Mouse (Mus musculus) hindbrain, embryonic 12.5 days (tissue): ENCODE results near the gene Esrra. TPM values are rescaled to one million over a fixed set of nuclear protein-coding genes. Genes with fewer than 3 reads are reported as not detected.

Source experiments
- ATAC-seq: fragments of 200-750 bp; cut with Nextera tagmentation; 2 replicates; pipeline ENCODE4 v1.8.0; 2017; ENCODE audit warnings: moderate TSS enrichment; ENCODE audit not compliant: low FRiP score
- H3K27ac ChIP-seq: fragments of 300-500 bp; sonication (generic); 2 replicates; pipeline ENCODE4 v1.5.1; 2016; ENCODE audit warnings: mild to moderate bottlenecking
- H3K27me3 ChIP-seq: fragments of 300-500 bp; sonication (generic); 2 replicates; pipeline ENCODE4 v1.6.1; 2016; ENCODE audit warnings: mild to moderate bottlenecking
- H3K36me3 ChIP-seq: fragments of 300-500 bp; sonication (generic); 2 replicates; pipeline ENCODE4 v1.6.1; 2016; ENCODE audit warnings: mild to moderate bottlenecking
- H3K4me1 ChIP-seq: fragments of 300-500 bp; sonication (generic); 2 replicates; pipeline ENCODE4 v1.6.1; 2016
- H3K4me2 ChIP-seq: fragments of 300-500 bp; sonication (generic); replicated peaks from 2 replicates; pipeline ENCODE4 v1.6.1; 2016; ENCODE audit warnings: mild to moderate bottlenecking
- H3K4me3 ChIP-seq: fragments of 300-500 bp; sonication (generic); 2 replicates; pipeline ENCODE4 v1.5.1; 2016; ENCODE audit warnings: mild to moderate bottlenecking
- H3K9ac ChIP-seq: fragments of 300-500 bp; sonication (generic); 2 replicates; pipeline ENCODE4 v1.6.1; 2016; ENCODE audit warnings: mild to moderate bottlenecking, moderate library complexity
- H3K9me3 ChIP-seq: fragments of 300-500 bp; sonication (generic); replicated peaks from 2 replicates; pipeline ENCODE4 v1.6.1; 2016; ENCODE audit warnings: mild to moderate bottlenecking
- WGBS: fragments of 180-500 bp; shearing (Covaris S2); methylation state at CpG from one replicate; pipeline ENCODE4 v1.1.7; 2016; 5-methylcytosine and 5-hydroxymethylcytosine counted together
- polyA plus RNA-seq: library from polyadenylated mRNA; unstranded; fragments of >200 nt; fragmentation: Nextera tagmentation; extraction: Ambion mirVana; gene quantifications from 2 replicates; pipeline ENCODE4 v1.2.1, GENCODE M21; 2016

Esrra gene
- polyA plus RNA-seq = 16.0 and 16.6 TPM in 2 replicates

DNA sequence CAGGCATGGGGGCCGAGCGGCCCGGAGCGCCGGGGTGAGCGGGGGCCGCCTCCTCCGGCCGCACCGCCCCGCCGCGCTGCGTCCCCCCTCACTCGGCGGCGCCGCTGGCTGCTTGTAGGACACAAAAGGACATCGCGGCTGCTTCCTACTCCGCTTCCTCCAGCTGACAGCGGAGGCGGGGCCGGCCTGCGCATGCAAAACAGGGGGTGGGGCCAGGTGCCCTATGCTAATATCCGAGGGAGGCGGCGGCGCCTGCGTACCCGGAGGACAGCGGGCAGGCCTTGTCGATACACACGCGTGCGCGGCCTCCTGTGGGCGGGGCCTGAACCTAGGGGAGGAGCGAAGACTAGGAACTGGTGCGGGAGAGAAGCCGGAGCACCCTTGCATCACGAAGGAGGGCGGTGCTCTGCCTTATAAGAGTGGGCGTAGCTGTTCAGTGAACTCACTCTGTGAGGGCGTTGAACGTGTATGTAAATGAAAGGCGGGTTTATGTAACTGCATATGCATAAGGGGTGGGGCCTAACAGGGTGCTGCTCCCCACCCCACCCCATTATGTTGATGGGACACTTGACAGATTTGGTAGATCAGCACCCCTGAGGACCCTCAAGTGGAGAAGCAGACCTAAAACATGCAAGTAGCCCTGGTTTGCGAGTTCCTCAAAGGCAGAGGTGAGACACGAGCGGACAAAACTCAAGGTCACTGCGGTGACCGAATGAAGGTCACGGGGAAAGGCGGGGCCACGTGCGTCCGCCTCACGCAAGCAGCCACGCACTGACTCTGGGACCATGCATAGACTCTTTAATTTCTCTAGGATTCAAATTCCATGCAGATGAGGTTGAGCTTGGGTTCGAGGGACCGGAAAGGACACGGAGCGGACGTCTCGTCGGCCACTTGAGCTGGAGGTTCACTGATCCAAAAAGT is at the start of gene Esrra:
TSS of gene Esrra (minus strand) at position 167 of the 921 bp plus-strand sequence.
- WGBS = 1% methylated on average over 57 of the region's 66 CpGs
- H3K9ac ChIP-seq = peak within 1 kb of the TSS; percentile 94

DNA sequence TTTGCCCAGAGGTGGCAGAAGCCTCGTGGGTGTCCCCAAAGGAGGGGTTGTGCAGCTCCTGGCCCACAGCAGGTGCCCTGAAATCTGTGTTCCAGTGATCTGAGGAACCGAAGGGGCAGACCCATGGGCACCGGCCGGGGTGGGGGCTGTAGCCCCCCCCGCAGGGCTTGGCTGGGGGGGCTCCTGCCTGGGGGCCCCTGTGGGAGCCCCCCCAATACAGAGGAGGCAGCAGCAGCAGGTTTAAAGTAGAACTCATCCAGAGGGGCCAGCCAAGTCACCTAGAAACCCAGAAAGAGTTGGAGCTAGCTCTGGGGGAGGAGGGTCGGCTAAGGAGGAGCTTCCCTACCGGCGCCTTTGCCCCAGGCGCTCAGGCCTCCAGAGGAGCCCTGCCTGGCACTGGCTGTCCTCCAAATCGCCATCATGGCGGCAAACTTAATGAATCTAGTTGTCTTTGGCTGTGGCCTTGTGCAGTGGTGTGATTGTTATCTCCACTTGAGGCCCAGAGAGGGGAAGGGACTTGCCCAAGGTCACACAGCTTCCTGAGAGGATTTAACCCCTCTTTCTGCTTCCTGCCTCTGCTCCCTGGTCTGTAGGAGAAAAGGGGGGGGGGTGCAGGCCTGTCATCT is 49.0 kb upstream of the Esrra start:
- WGBS = 17% methylated on average over 11 of the region's 11 CpGs
- Histone ChIP-seq H3K4me2 (peak overlapping the region; percentile 56), H3K9me3 (no peaks in the 10 kb centered on the region), H3K4me3 (0 out of 2 replicates have a peak overlapping the region, but pooled peaks have one; percentile 45), H3K9ac (peak overlapping the region; percentile 23; the same call in 1 of the 2 replicates), H3K36me3 (no peaks in the 10 kb centered on the region), H3K27me3 (peaks cover 37% of the 10 kb centered on the region), H3K4me1 (peaks cover 24% of the 10 kb centered on the region), H3K27ac (0 out of 2 replicates have a peak overlapping the region, but pooled peaks have one; percentile 44)
- ATAC-seq = no peak

More for the DNA sequence above, at the start of gene Esrra:
- H3K4me3 ChIP-seq = peak within 1 kb of the TSS; percentile 88
- H3K4me1 ChIP-seq = peaks cover 40% of the 10 kb centered on the region
- peaks cover 45% of the 10 kb centered on the region for H3K27me3 ChIP-seq
- ATAC-seq = peak; percentile 94
- H3K9me3 ChIP-seq = no peaks in the 10 kb centered on the region
- H3K4me2 ChIP-seq = peak within 1 kb of the TSS; percentile 97
- H3K27ac ChIP-seq = peak within 1 kb of the TSS; percentile 95
- peaks cover 7% of the 10 kb centered on the region; the same call in 1 of the 2 replicates for H3K36me3 ChIP-seq

DNA sequence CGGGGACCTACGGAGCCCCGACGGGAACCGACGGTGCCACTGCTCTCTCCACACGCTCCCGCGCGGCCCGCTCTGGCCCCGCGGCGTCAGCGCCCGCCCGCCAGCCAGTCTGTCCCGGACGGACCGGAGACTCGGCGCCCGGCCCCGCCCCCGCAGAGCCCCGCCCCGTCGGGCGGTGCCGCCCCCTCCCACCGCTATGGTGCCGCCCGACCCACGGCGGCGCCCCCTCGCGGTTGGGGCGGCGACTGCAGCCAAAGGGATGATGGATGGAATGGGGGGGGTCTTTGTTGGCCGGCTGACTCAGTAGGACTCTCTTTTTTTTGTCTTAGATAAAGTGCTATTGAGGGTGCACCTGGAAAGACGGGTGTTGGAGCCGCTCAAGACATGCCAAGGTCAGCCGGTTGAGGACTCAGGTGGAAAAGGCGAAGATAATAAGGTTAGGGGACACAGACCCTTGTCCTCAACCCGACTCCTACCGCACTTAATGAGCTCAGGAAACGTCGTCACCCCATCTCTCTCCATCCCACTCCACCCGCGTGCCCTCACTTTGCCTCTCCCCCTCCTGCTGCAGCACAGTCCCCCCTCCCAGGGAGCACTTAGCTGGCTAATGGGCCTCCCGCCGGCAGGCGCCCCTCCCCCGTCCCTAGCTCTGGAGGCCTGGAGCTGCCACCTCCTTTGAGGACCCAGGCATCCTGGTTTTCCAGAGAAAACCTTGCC is 48.2 kb upstream of the Esrra start:
- Histone ChIP-seq H3K4me3 (peak overlapping the region; percentile 45), H3K4me2 (peak overlapping the region; percentile 56), H3K36me3 (no peaks in the 10 kb centered on the region), H3K9ac (peak overlapping the region; percentile 61), H3K4me1 (peaks cover 24% of the 10 kb centered on the region), H3K9me3 (no peaks in the 10 kb centered on the region), H3K27me3 (peaks cover 37% of the 10 kb centered on the region), H3K27ac (no peak overlapping the region)
- 0 out of 2 replicates have a peak, but pooled peaks have one; percentile 11 for ATAC-seq
- WGBS = 1% methylated on average over 47 of the region's 55 CpGs

DNA sequence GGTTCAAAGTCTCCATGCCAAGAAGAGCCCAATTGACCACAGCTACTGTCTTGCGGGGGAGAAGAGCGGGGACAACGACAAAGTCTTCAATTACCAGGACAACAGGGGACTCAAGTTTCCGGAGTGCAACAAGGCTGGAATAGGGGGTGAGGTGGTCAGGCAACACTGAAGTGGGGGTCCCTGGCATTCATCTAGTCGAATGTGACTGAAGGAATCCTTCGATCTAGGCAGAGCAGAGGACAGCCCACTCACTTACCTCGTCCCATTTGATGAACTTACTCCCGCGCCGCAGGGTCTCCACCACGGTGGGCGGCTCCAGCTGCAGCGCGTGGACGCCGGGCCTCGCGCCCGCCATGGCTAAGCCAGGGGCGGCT is 47.7 kb upstream of the Esrra start:
- WGBS = under 1% methylated on average over 20 of the region's 20 CpGs
- H3K4me1 ChIP-seq = peaks cover 24% of the 10 kb centered on the region
- peak overlapping the region; percentile 56 for H3K4me2 ChIP-seq
- H3K9me3 ChIP-seq = no peaks in the 10 kb centered on the region
- no peak for ATAC-seq
- H3K27ac ChIP-seq = no peak overlapping the region
- H3K36me3 ChIP-seq = no peaks in the 10 kb centered on the region
- peaks cover 37% of the 10 kb centered on the region for H3K27me3 ChIP-seq
- H3K4me3 ChIP-seq = peak overlapping the region; percentile 45
- H3K9ac ChIP-seq = peak overlapping the region; percentile 61

DNA sequence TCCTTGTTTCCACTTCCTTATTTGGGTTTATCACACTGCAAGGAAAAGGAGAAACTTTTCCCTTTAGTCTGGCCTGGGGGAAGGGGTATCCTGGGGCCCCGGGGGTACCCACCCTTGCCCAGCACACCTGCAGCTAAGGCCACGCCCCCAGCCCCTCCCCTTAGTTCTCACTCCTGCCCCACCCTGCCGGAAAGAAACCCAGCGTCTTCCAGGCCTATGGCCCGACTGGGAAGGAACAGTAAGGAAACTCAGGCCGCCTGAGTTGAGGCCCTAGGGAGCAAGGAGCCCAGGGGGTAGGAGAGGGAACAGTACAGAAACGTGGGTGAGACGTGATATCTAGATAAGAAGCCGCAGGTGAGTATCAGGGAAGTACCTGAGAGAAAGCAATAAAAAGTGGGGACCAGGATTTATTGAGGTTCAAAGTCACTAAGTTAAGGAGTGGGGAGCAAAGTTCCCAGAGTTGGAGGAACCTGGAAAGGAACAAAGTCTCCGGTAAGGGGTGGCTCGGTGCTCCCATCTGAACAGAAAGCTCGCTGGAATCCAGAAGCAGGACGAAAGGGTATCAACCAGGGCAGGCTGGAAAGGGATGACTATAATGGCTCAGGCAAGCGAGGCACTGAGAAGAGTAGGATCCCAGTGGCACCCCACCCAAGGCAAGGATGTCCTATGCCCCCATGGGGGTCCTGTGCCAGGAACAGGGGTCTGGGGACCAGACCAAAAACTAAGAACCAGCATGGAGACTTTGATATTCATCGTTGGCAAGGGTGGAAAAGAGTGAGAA is 47.1 kb upstream of the Esrra start:
- Histone ChIP-seq H3K4me1 (peaks cover 21% of the 10 kb centered on the region), H3K27ac (no peak overlapping the region), H3K4me2 (peak overlapping the region; percentile 56), H3K4me3 (peak overlapping the region; percentile 45), H3K9me3 (no peaks in the 10 kb centered on the region), H3K27me3 (peaks cover 37% of the 10 kb centered on the region), H3K36me3 (no peaks in the 10 kb centered on the region), H3K9ac (0 out of 2 replicates have a peak overlapping the region, but pooled peaks have one; percentile 23)
- 14% methylated on average over 15 of the region's 15 CpGs for WGBS
- ATAC-seq = no peak

DNA sequence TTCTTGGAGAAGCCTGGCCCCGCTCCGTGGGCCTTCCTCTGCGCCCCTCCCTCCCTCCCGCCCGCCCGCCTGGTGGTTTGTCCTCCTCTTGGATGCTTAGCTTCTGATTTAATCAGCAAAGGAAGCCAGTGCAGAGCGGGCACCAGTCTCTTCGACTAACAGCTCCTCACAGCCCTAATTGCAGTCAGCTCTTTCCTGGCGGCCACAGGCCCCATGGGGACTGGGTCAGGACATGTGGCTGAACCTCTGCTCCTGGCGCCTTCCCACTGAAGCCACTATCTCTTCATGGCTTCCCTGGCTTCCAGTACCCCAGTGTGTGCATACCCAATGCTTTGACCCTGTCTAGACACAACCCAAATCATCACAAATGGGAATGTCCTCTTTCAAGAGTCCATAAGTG is 34.8 kb upstream of the Esrra start:
- H3K4me3 ChIP-seq = no peak overlapping the region
- ATAC-seq = no peak
- H3K9me3 ChIP-seq = no peaks in the 10 kb centered on the region
- H3K9ac ChIP-seq = no peak overlapping the region
- WGBS = 75% methylated on average over 10 of the region's 10 CpGs
- H3K27ac ChIP-seq = no peak overlapping the region
- H3K4me2 ChIP-seq = no peak overlapping the region
- H3K4me1 ChIP-seq = peaks cover 13% of the 10 kb centered on the region
- H3K36me3 ChIP-seq = peaks cover 12% of the 10 kb centered on the region
- H3K27me3 ChIP-seq = no peaks in the 10 kb centered on the region

DNA sequence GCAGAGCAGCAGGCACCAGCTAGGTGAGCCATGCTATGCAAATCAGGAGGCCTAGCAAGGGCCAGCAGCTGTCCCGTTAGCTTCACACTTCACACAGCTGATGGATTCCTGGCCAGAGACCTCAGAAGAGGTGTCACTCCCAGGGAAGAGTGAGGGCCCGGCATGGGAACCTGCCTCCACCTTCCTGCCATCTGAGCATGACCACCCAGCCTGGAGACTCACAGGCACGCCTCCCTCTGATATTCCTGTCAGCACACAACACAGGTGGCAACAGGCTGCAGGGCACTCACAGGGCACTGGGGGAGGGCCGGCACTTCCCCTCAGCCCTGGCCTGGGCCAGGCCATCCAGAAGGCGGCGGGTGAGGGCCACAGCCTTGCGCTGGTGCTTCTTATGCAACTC is 33.8 kb upstream of the Esrra start:
- WGBS = 86% methylated on average over 7 of the region's 7 CpGs
- ATAC-seq = no peak
- H3K27ac ChIP-seq = no peak overlapping the region
- no peaks in the 10 kb centered on the region for H3K27me3 ChIP-seq
- H3K4me3 ChIP-seq = no peak overlapping the region
- peaks cover 14% of the 10 kb centered on the region for H3K4me1 ChIP-seq
- H3K9me3 ChIP-seq = no peaks in the 10 kb centered on the region
- H3K9ac ChIP-seq = 0 out of 2 replicates have a peak overlapping the region, but pooled peaks have one; percentile 4
- H3K36me3 ChIP-seq = peaks cover 12% of the 10 kb centered on the region
- H3K4me2 ChIP-seq = no peak overlapping the region

DNA sequence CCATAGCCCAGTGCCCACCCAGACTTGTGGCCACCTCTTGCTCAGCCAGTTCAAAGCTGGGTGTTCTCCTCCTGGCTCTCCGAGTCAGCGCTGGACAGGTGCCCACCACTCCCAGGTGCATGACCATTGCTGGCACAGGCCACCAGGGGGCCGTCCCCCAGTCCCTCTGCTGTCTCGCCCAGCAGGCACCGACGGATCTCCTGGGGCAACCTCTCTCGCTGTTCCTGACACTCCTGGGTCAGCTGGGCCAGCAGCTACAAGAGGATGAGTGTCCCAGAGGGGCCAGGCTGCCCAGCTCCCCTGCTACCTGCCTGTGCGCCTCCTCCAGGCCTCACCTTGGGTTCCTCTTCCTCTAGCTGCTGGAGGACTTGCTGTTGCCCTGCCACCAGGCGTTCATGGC is 32.4 kb upstream of the Esrra start:
- Histone ChIP-seq H3K27ac (no peak overlapping the region), H3K27me3 (no peaks in the 10 kb centered on the region), H3K4me1 (peaks cover 22% of the 10 kb centered on the region), H3K4me2 (no peak overlapping the region), H3K36me3 (peaks cover 12% of the 10 kb centered on the region; the same call in 1 of the 2 replicates), H3K9me3 (no peaks in the 10 kb centered on the region), H3K4me3 (no peak overlapping the region), H3K9ac (0 out of 2 replicates have a peak overlapping the region, but pooled peaks have one; percentile 18)
- no peak for ATAC-seq
- WGBS = 56% methylated on average over 9 of the region's 9 CpGs

DNA sequence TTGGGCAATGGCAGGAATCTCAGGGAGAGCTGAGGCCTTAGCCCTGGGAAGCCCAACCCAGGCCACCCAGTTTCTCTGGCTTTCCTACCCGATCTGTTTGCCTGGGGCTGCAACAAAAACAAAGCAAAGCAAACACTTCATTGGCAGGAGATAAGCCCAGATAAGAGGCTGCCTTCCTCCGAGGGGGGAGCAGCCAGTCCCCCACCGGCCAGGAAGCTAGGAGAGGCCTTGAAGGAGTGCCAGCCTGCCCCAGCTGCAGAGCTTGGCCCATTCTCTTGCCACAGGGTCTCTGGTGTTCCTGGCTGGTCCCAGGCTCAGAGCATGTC is 31.1 kb upstream of the Esrra start:
- H3K9me3 ChIP-seq = no peaks in the 10 kb centered on the region
- H3K4me2 ChIP-seq = peak overlapping the region; percentile 95
- no peak for ATAC-seq
- H3K27ac ChIP-seq = 0 out of 2 replicates have a peak overlapping the region, but pooled peaks have one; percentile 26
- WGBS = 28% methylated on average over 3 of the region's 3 CpGs
- H3K9ac ChIP-seq = peak overlapping the region; percentile 77
- peaks cover 22% of the 10 kb centered on the region for H3K4me1 ChIP-seq
- H3K27me3 ChIP-seq = no peaks in the 10 kb centered on the region
- H3K4me3 ChIP-seq = peak overlapping the region; percentile 56
- H3K36me3 ChIP-seq = peaks cover 12% of the 10 kb centered on the region; the same call in 1 of the 2 replicates

DNA sequence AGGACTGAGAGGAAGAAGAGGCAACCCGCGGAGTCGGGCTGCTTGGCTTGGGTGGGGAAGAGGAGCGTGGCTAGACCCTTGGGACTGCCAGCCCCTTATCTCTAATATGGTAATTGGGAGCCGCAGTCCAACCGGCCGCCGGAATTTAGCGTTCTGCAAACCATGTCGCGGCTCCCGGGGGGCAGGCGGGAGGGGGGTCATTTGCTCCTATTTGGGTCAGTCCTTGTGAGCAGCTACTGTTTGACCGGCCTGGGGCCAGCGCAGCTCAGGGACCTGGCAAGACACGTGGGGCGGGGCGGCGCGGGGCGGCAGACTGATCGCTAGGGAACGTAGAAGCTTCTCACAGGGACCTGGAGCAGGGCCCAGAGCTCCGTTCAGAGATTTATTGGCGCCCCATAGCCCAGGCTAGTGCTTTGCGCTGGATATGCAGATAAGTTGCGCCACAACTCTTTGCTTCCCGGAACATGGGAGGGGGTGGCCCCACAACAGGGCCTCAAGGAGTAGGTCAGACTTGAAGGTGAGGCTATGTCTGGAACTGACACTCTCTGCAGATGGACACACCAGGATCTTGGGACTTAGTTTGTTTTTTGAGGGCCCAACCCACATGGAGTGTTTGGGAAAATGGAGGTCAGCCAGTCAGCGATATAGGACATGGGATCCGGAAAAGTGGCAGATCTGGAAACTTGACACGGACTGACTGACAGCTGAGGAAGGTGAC is 30.5 kb upstream of the Esrra start:
- peak; percentile 12; the same call in 1 of the 2 replicates for ATAC-seq
- Histone ChIP-seq H3K9me3 (no peaks in the 10 kb centered on the region), H3K9ac (peak overlapping the region; percentile 77), H3K4me2 (peak overlapping the region; percentile 95), H3K27ac (peak overlapping the region; percentile 97), H3K36me3 (peaks cover 12% of the 10 kb centered on the region; the same call in 1 of the 2 replicates), H3K4me3 (peak overlapping the region; percentile 56), H3K4me1 (peaks cover 22% of the 10 kb centered on the region), H3K27me3 (no peaks in the 10 kb centered on the region)
- 4% methylated on average over 31 of the region's 31 CpGs for WGBS
